Mouse (Mus musculus) brain, embryonic 18.5 days (tissue): Measurements from ENCODE around the gene Mrps17.
"Not testable (repeated sequence)": the region's sequence is repeated elsewhere in the genome, so short reads cannot be mapped to it uniquely, and the experiment has no call there.

Experiments used
- DNase-seq: peaks from one replicate; pipeline ENCODE4 v3.0.0-alpha.2; 2012; ENCODE audit warnings: low read depth, low spot score

Mrps17 gene

GRCm38 (mm10) chr5:129715326-129715861 lies at the start of gene Mrps17:
Gene Mrps17, plus strand, starts transcription at chr5:129715497.
- peak; percentile 89 for DNase-seq

- no peak for DNase-seq
Measured at GRCm38 (mm10) chr5:129666271-129666909, 48.9 kb upstream of the Mrps17 start.

- DNase-seq = no peak
Measured at GRCm38 (mm10) chr5:129667851-129668250, 47.4 kb upstream of the Mrps17 start.

- DNase-seq = no peak
Measured at GRCm38 (mm10) chr5:129669453-129670035, 45.8 kb upstream of the Mrps17 start.

GRCm38 (mm10) chr5:129670036-129670458 lies 45.2 kb upstream of the Mrps17 start, which contains the start of gene Zfp11:
Gene Zfp11, minus strand, starts transcription at chr5:129670099.
- DNase-seq = peak; percentile 60

- DNase-seq = not testable (repeated sequence)
Measured at GRCm38 (mm10) chr5:129685141-129685540, 30.2 kb upstream of the Mrps17 start.

- no peak for DNase-seq
Measured at GRCm38 (mm10) chr5:129687621-129688020, 27.7 kb upstream of the Mrps17 start.

GRCm38 (mm10) chr5:129690528-129690927 lies 24.8 kb upstream of the Mrps17 start:
- DNase-seq = no peak

GRCm38 (mm10) chr5:129700506-129700905 lies 14.8 kb upstream of the Mrps17 start:
- DNase-seq = no peak

- DNase-seq = no peak
Measured at GRCm38 (mm10) chr5:129701706-129702105, 13.6 kb upstream of the Mrps17 start.

- DNase-seq = no peak
Measured at GRCm38 (mm10) chr5:129703368-129703767, 11.9 kb upstream of the Mrps17 start.

GRCm38 (mm10) chr5:129708412-129708811 lies 6.9 kb upstream of the Mrps17 start, which contains the start of gene Sept14:
Gene Sept14, minus strand, starts transcription at chr5:129708512.
- DNase-seq = no peak

GRCm38 (mm10) chr5:129717016-129717415 lies 1.7 kb downstream of the Mrps17 start:
- no peak for DNase-seq

GRCm38 (mm10) chr5:129720176-129720575 lies 4.9 kb downstream of the Mrps17 start:
- no peak for DNase-seq

- DNase-seq = no peak
Measured at GRCm38 (mm10) chr5:129724268-129724667, 9.0 kb downstream of the Mrps17 start.

- peak; percentile 47 for DNase-seq
Measured at GRCm38 (mm10) chr5:129724834-129725773, 9.8 kb downstream of the Mrps17 start, which contains the start of gene Nipsnap2. Gene Nipsnap2, plus strand, starts transcription at chr5:129725063.

- no peak for DNase-seq
Measured at GRCm38 (mm10) chr5:129725774-129726392, 10.6 kb downstream of the Mrps17 start.

- no peak for DNase-seq
Measured at GRCm38 (mm10) chr5:129726784-129727183, 11.5 kb downstream of the Mrps17 start.

GRCm38 (mm10) chr5:129729286-129729685 lies 14.0 kb downstream of the Mrps17 start:
- DNase-seq = no peak

- DNase-seq = no peak
Measured at GRCm38 (mm10) chr5:129730344-129730743, 15.0 kb downstream of the Mrps17 start.

- DNase-seq = no peak
Measured at GRCm38 (mm10) chr5:129731021-129731420, 15.7 kb downstream of the Mrps17 start.
